In the genomic region with DNA sequence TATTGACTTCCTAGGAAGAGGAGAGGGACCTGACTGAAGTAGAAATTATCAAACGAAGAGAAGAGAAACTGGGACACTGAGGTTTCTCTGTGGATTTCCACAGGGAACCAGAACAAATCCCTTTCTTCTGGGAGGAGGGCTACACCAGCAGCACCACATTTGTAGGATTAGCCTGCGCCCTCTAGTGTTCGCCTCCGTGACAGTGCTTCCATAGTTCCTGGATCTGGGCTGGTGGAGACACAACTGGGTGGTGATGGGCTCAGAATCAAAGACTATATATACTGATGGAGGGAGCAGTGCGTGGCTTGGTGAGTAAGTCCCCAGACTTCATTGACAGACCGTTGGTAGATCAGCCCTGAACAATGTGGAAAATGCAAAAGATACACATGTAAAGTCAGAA, we compare ENCODE assay signal across 9 mouse cellular contexts.
DNase-seq lines count a peak whose midpoint lies in the region; ATAC-seq lines count a peak whose summit lies in the region.
"Had no signal": no experiment of that assay in that cellular context is flagged by ENCODE, and none has a peak within 500 bp of the region (broad histone marks: within the 10 kb centered on the region; RNA-seq: fewer than 3 reads in every experiment).

No protein-coding gene starts in this region.

- DNase-seq in heart, adult 18-20 months, result peak; percentile 70 to 88
- peak; percentile 74 for DNase-seq in cerebellum, adult 9-11 months
- peak; percentile 23 to 64 for DNase-seq in frontal cortex, postnatal 14 days (ENCODE audit: low spot score in 2 of 2)
- DNase-seq in left cerebral cortex, postnatal 14 days (ENCODE audit: low spot score in 2 of 2), result peak; percentile 74 to 82
- DNase-seq in neural tube, embryonic 10.5 days (ENCODE audit: extremely low spot score, low spot score), result peak; percentile 72
- peak; percentile 83 for DNase-seq in testis, postnatal 10 days (ENCODE audit: low spot score)
- DNase-seq: liver, embryonic 13.5 days had no signal

- H3K9me3 ChIP-seq in heart, embryonic 11.5 days (replicated peaks; ENCODE audit: control insufficient read depth, low read length), result no peaks in the 10 kb centered on the region
- no peaks in the 10 kb centered on the region for H3K9me3 ChIP-seq in intestine, embryonic 16.5 days (ENCODE audit: control insufficient read depth, low read length)
- H3K9me3 ChIP-seq: liver, embryonic 13.5 days had no signal

- no peaks in the 10 kb centered on the region for H3K4me1 ChIP-seq in heart, embryonic 11.5 days (ENCODE audit: control insufficient read depth, insufficient read depth, low read length)
- H3K4me1 ChIP-seq in intestine, embryonic 16.5 days (ENCODE audit: control insufficient read depth, insufficient read depth, low read length), result 0 out of 2 replicates have a peak, but pooled peaks cover 3% of the 10 kb centered on the region
- H3K4me1 ChIP-seq: liver, embryonic 13.5 days had no signal

- H3K9ac ChIP-seq in heart, embryonic 11.5 days (ENCODE audit: low read depth, low read length), result no peak overlapping the region
- no peak overlapping the region for H3K9ac ChIP-seq in intestine, embryonic 16.5 days (ENCODE audit: low read depth, low read length)
- H3K9ac ChIP-seq: liver, embryonic 13.5 days had no signal

- no peaks in the 10 kb centered on the region for H3K36me3 ChIP-seq in heart, embryonic 11.5 days (ENCODE audit: control insufficient read depth, insufficient read depth, low read length)
- H3K36me3 ChIP-seq in intestine, embryonic 16.5 days (ENCODE audit: control insufficient read depth, insufficient read depth, low read length), result no peaks in the 10 kb centered on the region
- H3K36me3 ChIP-seq: liver, embryonic 13.5 days had no signal

- H3K4me3 ChIP-seq in heart, embryonic 11.5 days (ENCODE audit: low read depth, low read length), result no peak overlapping the region
- H3K4me3 ChIP-seq in intestine, embryonic 16.5 days (ENCODE audit: low read length), result no peak overlapping the region
- H3K4me3 ChIP-seq: liver, embryonic 13.5 days had no signal

- no peaks in the 10 kb centered on the region for H3K27me3 ChIP-seq in heart, embryonic 11.5 days (ENCODE audit: control insufficient read depth, insufficient read depth, low read length)
- no peaks in the 10 kb centered on the region for H3K27me3 ChIP-seq in intestine, embryonic 16.5 days (replicated peaks; ENCODE audit: control insufficient read depth, insufficient read depth, low read length)
- H3K27me3 ChIP-seq: liver, embryonic 13.5 days had no signal

- WGBS in heart, embryonic 11.5 days (ENCODE audit: insufficient replicate concordance), result 17% methylated on average over 6 of the region's 6 CpGs
- WGBS in intestine, embryonic 16.5 days, result 22% methylated on average over 6 of the region's 6 CpGs

- ATAC-seq in heart, embryonic 11.5 days (replicated peaks; ENCODE audit: insufficient number of reproducible peaks, low FRiP score, low TSS enrichment), result no peak
- ATAC-seq in intestine, embryonic 16.5 days, result peak; percentile 26; the same call in 1 of the 2 replicates

- intact Hi-C loops in left cerebral cortex, postnatal 14 days (cut with DNase I), result loop anchor here (5.0 kb wide), 2 partner anchors 190 to 425 kb away; no protein-coding TSS in a partner anchor

- H3K4me2 ChIP-seq in heart, embryonic 11.5 days, result no peak overlapping the region
- no peak overlapping the region for H3K4me2 ChIP-seq in intestine, embryonic 16.5 days (ENCODE audit: low read depth, low read length)
- H3K4me2 ChIP-seq: liver, embryonic 13.5 days had no signal

- H3K27ac ChIP-seq in heart, embryonic 11.5 days (ENCODE audit: low read depth, low read length), result no peak overlapping the region
- no peak overlapping the region for H3K27ac ChIP-seq in intestine, embryonic 16.5 days (ENCODE audit: low read length)
- H3K27ac ChIP-seq: liver, embryonic 13.5 days had no signal
